Mouse (Mus musculus) megakaryocyte, embryonic 14.5 days (primary cell): ENCODE measurements around the gene 1700028J19Rik.

Source experiments
- FLI1 ChIP-seq: IDR thresholded peaks from 2 replicates; pipeline ENCODE4 v1.6.1; 2012; ENCODE audit warnings: low read length, inconsistent platforms, mixed read lengths
- GATA1 ChIP-seq: IDR thresholded peaks from 3 replicates; pipeline ENCODE4 v1.6.1; 2012; ENCODE audit warnings: mixed read lengths, low read length, inconsistent platforms, borderline replicate concordance

- TF ChIP-seq GATA1 (no peak), FLI1 (no peak)
Observed at GRCm38 (mm10) chr7:44291418-44291817, 44.9 kb upstream of the 1700028J19Rik start.
